Mouse (Mus musculus) CH12.LX (cell line): ENCODE measurements around the gene Kank4.

Experiments
- CTCF ChIP-seq, 2 experiments: IDR thresholded peaks in 1 of 2; conservative IDR thresholded peaks in 1 of 2; 2 replicates each; pipeline ENCODE4 v1.5.1; 2011 to 2012; ENCODE audit warnings: low read depth in 2 of 2, low read length in 2 of 2, improper control_type of control experiment in 1 of 2, inconsistent platforms in 1 of 2, mild to moderate bottlenecking in 1 of 2, moderate library complexity in 1 of 2
- POLR2A ChIP-seq: IDR thresholded peaks from 2 replicates; pipeline ENCODE4 v1.6.1; 2011; ENCODE audit warnings: low read depth, mild to moderate bottlenecking, improper control_type of control experiment, low read length

- TF ChIP-seq POLR2A (no peak), CTCF (conservative IDR thresholded peaks at IDR 0.05 in 1 of 2, IDR thresholded peaks at IDR 0.05 in 1 of 2; ENCODE audit: low read depth in 2 of 2, low read length in 2 of 2) (no peak)
Observed at GRCm38 (mm10) chr4:98758872-98759518, 58.3 kb downstream of the Kank4 start.
